Mouse (Mus musculus) mouse trophoblast stem cell (cell line): ENCODE results near the gene Nudt14.

ENCODE experiments used
- in situ Hi-C, 2 experiments: fragments of 300-500 bp; cut with MseI, MboI; formaldehyde crosslinking; loops; 2 replicates in 1 of 2; 3 replicates in 1 of 2; pipeline ENCODE4 v1.15.1; 2025

The Nudt14 gene

DNA sequence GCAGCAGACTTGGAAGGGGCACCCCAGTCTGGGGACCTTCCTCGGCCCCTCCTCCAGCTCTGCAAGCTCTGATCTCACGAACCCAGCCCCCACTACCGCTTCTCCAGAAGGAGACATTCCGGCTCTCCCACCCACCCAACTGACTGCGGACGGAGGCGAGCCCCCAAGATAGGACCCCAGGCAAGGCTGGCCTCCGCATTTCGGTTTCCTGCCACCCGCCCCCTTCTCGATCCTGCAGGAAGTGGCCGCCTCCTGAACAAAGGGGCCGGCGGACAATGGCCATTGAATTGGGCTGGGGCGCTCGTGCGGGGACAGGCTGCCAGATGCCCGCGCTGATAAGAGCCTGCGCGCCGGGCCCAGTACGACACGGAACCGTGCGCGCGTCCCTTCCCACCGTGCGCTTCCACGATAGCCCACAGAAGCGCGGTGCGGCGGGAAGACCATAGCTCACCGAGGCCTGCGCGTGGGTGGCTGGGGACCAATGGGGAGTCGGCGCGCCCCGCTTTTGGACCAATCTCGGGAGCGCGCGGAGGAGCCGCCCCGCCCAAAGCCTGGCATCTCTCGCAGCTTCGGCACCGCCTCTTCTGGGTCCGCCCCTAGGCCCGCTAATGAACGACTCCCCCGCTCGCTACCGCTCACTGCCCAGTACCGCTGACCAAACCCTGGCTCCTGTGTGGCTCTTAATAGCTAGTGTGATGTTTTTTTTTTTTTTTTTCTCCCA lies 8.3 kb upstream of the Nudt14 start:
- in situ Hi-C loops, result no loop called here

DNA sequence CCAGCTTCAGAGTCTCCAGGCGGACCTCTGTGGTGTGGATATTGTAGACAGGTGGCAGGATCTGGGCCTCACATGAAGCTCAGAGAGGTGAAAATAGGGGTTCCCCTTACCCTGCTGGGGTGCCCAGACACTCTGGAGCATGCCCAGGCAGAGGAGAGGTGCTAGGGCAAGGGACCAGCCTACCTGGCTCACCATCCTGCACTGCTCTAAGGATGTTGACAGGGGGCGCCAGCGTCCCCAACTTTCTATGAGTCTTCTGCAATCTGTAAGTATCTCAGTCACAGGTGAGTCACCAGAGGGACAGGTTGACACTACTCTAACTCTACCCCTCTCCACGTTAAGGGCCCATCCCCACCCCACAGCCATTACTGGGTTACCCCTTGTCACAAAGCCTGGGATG lies 5.4 kb upstream of the Nudt14 start:
- in situ Hi-C loops, result no loop called here

DNA sequence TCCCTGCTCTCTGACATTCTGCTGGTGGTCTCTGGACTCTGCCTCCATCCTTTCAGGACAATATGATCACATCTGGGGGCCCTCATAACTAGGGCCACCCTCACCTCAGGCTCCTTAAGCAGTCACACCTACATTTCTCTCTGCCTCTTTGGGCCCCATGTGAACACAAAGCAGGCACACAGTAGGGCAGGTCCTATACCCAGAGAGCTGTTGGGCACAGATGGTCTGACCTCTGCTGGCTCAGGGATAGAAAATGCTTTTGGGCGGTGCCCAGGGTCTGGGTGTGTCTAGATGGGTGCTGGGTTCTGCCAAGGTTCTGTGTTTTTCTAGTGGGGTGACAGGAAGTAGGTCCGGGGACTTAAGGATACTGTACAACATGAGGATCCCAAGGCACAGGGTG lies 1.7 kb upstream of the Nudt14 start:
- in situ Hi-C loops, result no loop called here

DNA sequence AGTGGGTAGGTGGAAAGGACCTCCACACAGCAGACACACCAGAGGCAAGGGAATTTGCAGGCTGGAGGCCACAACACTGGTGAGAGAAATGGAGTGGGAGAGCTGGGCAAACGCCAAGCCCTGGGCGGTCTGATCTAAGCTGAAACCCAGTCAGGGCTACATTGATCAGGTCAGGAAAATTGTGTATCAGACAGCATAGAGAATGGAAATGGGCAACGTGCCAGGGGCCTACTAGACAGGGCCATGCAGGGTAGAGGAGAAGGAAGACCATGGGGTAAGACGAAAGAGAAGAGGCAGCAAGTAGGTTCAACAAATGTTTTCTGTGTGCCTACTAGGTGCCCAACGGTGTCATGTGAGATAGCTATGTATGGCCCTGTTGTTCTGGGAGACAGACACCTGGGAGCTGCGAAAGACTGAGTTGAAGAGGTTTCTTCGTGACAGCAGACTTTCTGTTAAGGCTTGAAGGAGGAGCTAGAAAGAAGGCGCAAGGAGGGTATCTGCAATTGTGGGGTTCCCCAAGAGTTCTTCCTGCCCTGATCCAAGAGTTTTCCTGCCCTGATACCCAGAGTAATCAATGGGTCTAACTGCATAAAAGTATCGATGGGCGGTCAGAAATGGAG lies 658 bp downstream of the Nudt14 start:
- in situ Hi-C loops, result no loop called here

DNA sequence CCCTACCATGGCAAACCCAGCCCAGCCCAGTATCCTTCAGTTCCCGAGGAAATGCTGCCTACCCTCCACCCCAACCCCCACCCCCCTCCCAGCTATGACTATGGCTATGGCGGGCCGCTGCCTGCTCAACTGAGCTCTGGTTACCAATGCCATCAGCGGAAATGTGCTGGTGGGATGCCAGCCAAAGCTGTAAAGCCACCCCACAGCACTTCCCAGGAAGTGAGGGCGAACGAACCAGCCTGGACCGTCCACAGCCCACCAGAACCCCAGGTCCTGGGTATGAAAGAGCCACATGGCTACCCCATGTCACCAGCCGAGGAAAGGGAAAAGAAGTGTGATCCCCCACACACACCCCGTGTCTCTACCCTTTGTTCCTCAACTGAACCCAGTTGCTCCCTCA lies 1.2 kb downstream of the Nudt14 start:
- in situ Hi-C loops, result no loop called here

DNA sequence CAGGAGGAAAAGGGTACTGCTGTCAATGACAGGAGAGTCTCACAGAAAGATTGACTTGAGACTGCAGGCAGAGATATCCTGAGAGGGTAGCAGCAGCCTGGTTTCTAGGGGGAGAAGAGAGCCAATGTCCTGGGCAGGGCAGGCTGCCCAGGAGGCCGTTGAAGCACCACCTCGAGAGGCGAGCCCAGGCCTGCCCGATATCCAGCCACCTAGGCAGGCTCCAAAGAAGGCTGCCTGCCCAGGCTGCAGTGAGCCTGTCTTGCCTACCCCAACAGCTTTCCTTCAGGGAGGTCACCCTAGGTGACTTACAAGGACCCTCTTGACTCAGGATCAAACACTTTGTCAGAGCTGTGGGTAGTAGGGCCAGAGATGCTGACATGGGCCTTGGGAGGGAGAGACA lies 1.7 kb downstream of the Nudt14 start:
- in situ Hi-C loops, result no loop called here

DNA sequence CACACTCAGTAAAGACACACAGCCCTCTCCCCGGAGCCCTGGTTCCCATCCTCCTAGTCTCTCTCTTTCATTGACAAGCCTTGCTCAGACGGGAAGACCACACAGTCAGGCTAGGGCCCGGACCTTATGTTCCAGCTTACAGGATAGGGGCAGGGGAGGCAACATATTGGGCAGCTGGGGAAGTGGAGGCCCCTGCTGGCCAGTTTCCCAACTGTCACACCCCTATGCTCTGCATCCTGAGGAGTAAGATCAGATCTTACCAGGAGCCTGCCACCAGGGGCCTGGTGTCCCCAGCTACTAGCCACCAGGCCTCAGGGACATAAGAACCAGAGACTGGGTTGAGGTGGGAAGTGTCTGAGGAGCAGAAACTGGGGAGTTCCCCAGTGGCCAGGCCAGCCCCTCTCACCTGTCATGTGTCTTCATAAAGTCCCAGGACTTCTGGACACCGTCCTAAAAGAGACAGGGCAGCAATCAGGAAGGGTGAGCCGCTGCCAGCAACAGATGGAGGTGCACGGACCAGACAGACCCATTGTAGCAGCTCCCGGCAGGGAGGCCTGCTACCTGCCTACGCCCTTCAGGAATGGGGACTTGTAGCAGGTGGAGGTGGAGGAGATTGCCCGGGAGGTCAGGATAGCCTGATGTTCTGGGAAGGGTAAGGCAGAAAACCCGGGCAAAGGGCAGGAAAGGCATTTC lies 2.9 kb downstream of the Nudt14 start:
- in situ Hi-C loops, result no loop called here

DNA sequence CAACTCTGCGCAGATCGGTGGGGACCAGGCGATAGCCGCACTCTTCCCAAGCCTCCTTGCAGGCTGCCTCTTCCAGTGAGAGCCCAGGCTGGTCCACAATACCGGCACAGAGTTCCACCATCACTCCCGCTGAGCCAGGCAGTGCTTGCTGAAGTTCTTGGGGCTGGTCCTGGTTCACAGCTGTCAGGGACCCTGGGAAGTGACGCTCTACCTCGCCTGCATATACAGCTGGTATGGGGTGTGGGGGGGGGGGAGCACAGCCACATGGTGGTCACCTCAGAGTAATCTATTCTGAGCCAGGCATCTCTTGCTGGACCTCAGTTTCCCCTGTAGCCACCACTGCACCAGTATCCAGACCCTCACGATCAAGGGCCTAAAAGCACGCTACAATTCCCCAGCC lies 3.6 kb downstream of the Nudt14 start:
- in situ Hi-C loops, result no loop called here

DNA sequence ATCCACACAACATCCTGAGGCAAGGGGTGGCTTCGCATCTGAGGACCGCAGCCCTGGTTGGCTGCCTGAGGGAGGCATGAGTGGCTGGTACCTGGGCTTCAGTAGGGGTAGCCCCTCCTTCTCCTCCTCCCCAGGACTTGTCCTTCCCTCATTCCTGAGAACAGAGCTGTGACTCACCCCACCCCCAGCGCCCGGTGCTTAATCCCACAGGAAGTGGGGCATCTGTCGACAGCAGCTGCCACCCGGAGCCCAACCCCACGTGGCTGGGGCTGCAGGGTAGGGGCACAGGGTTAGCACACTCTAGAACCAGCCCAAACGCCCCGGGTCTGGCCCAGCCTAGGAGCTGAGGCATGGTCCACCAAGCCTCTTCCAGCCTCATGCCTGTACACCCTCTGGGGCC lies 4.0 kb downstream of the Nudt14 start:
- in situ Hi-C loops, result no loop called here

DNA sequence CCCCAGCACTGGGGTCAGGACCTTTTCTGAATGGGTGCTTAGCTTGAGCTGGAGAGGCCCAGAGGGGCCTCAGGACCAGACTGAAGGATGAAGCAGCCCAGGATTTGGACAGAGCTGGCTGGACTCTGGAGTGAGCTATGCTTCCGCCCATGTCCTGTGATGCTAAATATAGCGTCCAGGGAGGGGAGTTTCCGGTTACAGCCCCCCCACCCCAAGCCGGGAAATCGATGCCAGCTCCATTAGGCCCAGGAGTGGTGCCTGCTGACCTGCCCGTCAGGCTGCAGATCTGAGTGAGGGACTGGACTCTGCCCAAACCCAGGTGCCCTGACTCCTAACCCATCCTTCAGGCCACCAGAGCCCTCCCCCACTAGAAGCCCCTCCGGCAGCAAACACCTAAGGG lies 9.3 kb downstream of the Nudt14 start:
- in situ Hi-C loops, result no loop called here

DNA sequence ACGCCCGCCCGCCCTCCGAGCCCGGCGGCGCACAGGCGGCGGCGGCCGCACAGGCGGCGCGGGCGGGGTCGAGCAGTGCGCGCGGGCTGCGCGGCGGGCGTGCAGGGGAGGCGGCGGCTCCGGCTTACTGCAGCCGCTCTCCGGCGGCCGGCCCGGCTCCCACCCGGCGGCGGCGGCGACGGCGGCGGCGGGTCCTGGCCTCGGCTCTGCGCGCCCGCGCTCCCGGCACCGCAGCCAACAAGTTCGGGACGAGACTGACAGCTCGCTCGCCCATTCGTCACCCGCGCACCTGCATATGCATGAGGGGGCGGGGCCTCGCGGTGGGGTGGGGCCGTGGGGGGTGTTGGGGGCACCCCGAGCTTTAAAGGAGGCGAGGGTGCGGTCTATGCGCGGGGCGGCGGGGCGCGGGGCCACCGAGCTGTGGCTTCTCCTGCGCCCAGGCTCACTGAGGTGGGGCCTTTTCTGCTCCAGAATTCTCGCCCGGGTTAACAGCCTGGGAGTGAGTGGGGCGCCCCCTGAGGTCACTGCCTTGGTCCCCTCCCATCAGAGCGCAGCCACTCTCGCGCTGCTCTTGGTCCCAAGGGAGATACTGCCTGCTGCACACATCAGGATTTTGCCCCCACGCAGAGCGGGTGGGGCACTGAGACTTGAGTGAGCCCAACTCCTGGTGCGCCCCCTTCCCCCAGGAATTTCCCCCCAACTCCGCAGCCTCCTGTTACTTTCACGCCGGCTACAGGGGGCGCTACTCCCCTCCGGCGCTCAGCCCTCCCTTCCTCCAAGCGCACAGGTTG lies 12.2 kb downstream of the Nudt14 start, which contains the start of gene Jag2:
Gene Jag2, minus strand, starts transcription at position 215 of the 791 bp plus-strand sequence.
- in situ Hi-C loops, result no loop called here

DNA sequence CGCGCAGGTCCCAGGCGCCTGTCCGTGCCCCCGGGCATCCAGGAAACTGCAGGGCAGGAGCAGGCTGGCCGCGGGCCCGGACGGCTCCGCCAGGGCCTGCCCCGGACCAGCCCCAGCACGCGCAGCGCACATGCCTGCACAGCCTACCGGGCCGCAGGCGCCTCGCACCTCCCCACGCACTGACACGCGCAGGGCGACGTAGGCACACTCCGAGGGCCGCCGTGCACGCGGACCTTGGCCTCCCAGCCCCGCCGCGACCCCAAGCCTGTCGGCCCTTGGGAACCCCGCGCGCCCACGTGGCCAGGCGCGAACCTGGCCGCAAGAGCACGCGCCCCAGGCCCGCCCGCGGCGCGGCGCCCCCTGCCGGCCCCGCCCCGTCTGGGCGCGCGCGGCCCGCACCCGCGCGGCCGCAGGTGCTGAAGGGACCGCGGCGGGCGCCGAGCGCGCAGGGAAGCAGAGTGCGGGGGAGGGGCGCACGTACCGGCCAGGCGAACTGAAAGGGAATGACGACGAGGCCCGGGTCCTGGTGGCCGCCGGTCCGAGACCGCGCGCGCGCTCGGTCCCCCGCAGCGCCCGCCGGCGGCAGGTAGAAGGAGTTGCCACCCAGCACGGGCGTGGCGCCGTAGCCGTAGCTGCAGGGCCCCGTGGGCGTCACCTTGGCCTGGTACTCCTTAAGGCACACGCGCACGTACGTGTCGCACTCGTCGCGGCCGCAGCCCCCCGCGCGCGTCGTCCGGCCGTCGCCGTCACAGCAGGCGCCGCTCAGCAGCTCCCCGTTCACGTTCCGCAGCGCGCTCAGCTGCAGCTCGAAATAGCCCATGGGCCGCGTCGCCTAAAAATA lies 13.3 kb downstream of the Nudt14 start:
- in situ Hi-C loops, result no loop called here

DNA sequence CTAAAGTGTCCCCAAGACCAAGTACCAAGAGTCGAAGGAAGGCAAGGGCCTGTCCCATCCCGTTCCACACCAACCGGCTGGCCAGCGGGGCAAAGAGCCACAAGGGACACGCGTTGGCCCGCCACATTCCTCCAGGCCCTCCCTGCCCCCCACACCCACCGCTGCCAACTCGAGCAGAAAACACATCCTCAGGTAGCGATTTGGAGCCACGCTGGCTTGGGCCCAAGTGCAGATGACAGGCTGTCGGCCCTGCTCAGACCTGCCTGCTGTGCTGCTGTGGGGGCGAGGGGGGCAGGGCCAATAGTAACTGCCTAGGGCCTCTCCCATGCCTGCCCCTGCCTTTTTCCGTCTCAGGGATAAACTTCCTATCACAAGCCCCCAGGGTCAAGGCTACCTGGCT lies 14.7 kb downstream of the Nudt14 start:
- in situ Hi-C loops, result no loop called here

DNA sequence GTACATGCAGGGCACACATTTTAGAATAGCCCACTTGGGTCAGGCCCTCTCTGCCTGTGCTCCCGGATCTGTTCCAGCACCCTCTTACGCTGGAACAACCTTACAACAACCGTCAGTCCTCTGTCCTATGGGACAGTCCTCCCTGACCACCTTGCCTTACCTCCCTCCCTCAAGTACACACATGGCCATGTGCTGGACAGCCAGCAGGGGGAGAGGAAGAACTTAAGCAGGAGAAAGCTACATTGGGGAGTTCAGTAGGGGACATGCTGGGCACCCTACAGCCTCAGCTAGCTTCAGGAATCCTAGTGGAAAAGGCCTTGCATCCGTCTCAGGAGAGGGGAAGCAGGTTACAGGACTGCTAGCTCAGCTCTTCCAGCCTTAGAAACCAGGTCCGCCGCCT lies 16.0 kb downstream of the Nudt14 start:
- in situ Hi-C loops, result no loop called here

DNA sequence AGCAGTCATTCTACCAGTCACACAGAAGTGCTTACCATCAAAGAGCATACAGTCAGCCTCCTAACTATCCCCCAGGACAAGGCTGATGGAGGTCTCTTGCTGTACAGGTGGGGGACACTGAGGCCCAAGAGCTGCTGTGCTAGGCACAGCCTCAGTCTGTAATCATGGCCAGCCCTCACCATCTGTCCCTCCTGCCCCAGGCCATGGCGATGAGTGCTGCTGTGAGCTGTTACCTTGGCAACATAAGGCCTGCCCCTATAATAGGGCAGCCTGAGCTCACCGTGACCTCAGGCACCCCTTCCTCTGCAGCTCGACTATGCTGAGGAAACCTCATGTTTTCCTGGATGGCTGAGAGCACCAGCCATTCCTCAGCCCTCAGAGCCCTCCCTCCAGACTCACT lies 19.4 kb downstream of the Nudt14 start:
- in situ Hi-C loops, result no loop called here

DNA sequence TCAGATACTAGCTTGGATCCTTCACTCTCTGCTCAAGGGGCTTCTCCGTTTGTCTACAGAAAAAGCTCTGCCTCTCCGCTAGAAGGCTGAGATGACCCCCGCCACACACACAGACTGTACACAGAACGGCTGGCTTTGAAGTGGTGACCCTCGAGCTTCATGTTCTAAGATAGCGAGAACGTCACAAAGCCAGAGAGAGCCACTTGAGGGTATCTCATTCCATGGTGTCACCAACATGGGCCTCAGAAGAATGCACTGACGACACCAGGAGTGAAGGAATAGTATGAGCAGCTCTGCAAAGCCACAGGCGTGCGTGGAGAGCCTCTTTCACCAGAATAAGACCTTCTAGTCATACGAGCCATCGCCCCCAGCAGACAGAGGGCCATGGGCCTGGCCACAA lies 20.4 kb downstream of the Nudt14 start:
- in situ Hi-C loops, result no loop called here

DNA sequence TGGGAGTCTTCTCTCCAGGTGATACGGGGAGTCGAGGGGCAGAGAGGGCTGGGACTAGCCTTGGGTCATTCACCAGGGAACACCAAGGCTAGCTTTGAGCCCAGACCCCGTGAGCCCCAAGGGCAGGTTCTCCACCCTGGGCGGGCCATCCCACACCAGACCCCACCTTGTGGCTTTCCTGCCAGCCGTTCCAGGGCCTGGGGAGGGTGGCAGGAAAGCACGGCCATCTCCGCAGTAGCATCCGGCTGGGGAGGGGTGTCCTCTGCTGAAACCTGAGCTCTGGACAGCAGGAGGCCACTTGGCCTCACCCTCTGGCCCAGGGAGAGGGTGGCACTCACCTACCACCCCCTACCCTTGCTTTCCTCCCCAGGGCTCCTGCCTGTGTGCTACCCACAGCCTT lies 24.0 kb downstream of the Nudt14 start:
- in situ Hi-C loops, result no loop called here

DNA sequence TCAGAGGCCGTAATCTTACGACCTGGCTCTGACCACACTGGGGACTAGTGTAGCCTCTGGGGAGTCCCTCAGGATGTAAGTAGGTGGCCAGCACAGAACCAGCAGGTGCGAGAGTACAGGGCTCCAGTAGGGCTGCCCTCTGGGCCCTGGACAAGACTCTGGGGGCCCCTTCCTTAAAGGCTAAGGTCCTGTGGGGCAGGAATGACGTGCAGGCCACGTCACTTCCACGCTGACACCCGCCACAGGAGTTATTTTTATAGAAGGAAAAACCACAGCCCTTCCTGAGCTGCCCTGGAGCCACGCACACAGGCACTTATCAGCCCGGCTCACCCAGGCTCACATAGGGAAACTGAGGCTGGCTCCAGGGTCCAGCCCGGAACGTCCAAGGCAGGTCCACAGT lies 24.4 kb downstream of the Nudt14 start:
- in situ Hi-C loops, result no loop called here

DNA sequence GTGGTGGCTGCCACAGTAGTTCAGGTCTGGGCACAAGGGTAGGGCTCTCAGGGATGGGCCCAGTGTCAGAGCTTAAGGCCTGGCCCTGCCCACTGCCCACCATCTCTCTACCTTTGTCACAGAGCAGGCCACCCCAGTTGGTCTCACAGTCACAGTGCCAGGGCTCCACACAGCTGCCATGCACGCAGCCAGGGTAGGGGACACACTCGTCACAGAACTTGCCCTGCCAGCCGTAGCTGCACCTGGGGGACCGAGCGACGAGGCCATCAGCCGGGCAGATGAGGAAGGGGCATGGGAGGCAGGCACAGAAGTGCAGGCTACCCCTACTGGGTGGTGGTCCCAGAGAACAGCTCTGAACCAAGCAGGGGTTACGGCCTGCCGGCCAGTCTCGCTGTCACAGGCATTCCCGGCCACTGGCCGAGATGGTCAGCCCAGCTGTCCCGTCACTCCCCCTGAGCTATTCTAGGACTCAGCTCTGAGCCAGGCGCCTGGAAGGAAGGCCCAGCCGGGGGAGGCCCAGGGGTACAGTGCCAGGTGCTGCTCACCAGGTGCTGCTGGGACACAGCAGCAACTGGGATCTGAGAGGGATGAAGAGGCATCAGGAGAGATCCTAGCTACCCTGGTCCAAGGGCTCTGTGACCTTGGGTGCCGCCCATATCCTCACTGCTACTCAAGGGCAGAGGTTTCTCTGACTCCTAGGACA lies 25.1 kb downstream of the Nudt14 start:
- in situ Hi-C loops, result no loop called here

DNA sequence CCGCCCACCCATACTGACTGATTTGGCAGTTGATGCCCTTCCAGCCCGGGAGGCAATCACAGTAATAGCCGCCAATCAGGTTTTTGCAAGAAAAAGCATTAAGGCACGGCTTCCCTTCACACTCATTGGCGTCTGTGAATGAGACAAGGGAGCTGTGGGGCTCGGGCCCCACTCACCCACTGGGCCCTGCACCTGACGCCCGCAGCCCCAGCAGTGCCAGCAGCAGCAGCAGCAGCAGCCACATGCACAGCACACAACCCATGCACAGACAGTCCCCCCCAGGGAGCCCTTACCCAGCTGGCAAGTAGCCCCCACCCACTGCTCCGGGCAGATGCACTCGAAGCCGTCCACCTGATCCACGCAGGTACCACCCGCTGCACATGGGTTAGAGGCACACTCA lies 26.3 kb downstream of the Nudt14 start:
- in situ Hi-C loops, result no loop called here

DNA sequence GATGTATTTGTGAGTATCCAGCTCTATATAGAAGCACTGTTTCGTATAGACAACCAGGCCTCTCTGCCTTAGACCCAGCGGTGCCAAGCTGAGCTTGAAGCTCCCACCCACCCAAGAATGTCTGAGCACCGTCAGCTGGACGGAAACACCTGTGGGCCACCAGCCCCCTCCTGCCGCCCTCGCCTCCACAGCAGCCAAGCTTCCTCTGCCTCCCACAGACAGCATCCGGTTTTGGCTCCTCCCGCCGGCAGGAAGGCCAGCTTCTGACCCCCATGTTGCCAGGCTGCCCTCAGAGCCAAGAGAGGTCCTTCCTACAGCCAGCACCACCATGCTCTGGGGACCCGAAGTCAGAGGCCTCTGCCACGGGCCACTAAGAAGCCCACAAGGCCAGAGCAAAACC lies 27.4 kb downstream of the Nudt14 start:
- in situ Hi-C loops, result no loop called here
